Mouse (Mus musculus) lung, postnatal 0 days (tissue): ENCODE data around the gene Smco4. TPM values are rescaled to one million over a fixed set of nuclear protein-coding genes. Genes with fewer than 3 reads are reported as not detected.

Experiments
- ATAC-seq: fragments of 200-750 bp; cut with Nextera tagmentation; 2 replicates; pipeline ENCODE4 v1.8.0; 2017; ENCODE audit warnings: moderate library complexity
- DNase-seq: peaks from one replicate; pipeline ENCODE4 v3.0.0-alpha.2; 2016; ENCODE audit warnings: low spot score
- H3K27ac ChIP-seq: fragments of 300-500 bp; sonication (generic); 2 replicates; pipeline ENCODE4 v1.5.1; 2014; ENCODE audit warnings: antibody characterized with exemption, mild to moderate bottlenecking, low read length, mixed read lengths
- H3K27me3 ChIP-seq: fragments of 300-500 bp; sonication (generic); replicated peaks from 2 replicates; pipeline ENCODE4 v1.6.1; 2014; ENCODE audit warnings: low read length, mixed read lengths; ENCODE audit not compliant: insufficient read depth
- H3K36me3 ChIP-seq: fragments of 300-500 bp; sonication (generic); 2 replicates; pipeline ENCODE4 v1.6.1; 2014; ENCODE audit warnings: low read length, mixed read lengths; ENCODE audit not compliant: insufficient read depth
- H3K4me1 ChIP-seq: fragments of 300-500 bp; sonication (generic); 2 replicates; pipeline ENCODE4 v1.6.1; 2014; ENCODE audit warnings: antibody characterized with exemption, low read depth, low read length, mixed read lengths; ENCODE audit not compliant: insufficient read depth
- H3K4me2 ChIP-seq: fragments of 300-500 bp; sonication (generic); replicated peaks from 2 replicates; pipeline ENCODE4 v1.6.1; 2014; ENCODE audit warnings: low read depth, mild to moderate bottlenecking, low read length, moderate library complexity, mixed read lengths
- H3K4me3 ChIP-seq: fragments of 300-500 bp; sonication (generic); 2 replicates; pipeline ENCODE4 v1.5.1; 2014; ENCODE audit warnings: low read depth, low read length
- H3K9ac ChIP-seq: fragments of 300-500 bp; sonication (generic); replicated peaks from 2 replicates; pipeline ENCODE4 v1.6.1; 2014; ENCODE audit warnings: low read depth, mild to moderate bottlenecking
- H3K9me3 ChIP-seq: fragments of 300-500 bp; sonication (generic); 2 replicates; pipeline ENCODE4 v1.6.1; 2016; ENCODE audit warnings: low read length, mixed read lengths
- CTCF ChIP-seq: IDR thresholded peaks from 2 replicates; pipeline ENCODE4 v1.5.1; 2016; ENCODE audit warnings: antibody characterized with exemption, mild to moderate bottlenecking
- EP300 ChIP-seq: IDR thresholded peaks from 2 replicates; pipeline ENCODE4 v1.6.1; 2016; ENCODE audit warnings: antibody characterized with exemption, mild to moderate bottlenecking, control low read depth
- WGBS: fragments of 180-500 bp; shearing (Covaris S2); extraction: QIAGEN DNeasy Blood & Tissue Kit; methylation state at CpG from one replicate; pipeline ENCODE4 v1.1.7; 2014; 5-methylcytosine and 5-hydroxymethylcytosine counted together
- polyA plus RNA-seq: library from polyadenylated mRNA; unstranded; fragments of >200 nt; fragmentation: Nextera tagmentation; extraction: Ambion mirVana; gene quantifications from 2 replicates; pipeline ENCODE4 v1.2.1, GENCODE M21; 2015

Smco4 gene
- polyA plus RNA-seq, 1 experiment from 2014 or later: 3.8 TPM

GRCm38 (mm10) chr9:15495921-15496577 lies 2.8 kb downstream of the Smco4 start:
- DNase-seq: no peak
- no peak overlapping the region for H3K9ac ChIP-seq
- no peak overlapping the region for H3K4me2 ChIP-seq
- TF ChIP-seq CTCF: no peak
- TF ChIP-seq EP300: no peak
- H3K4me3 ChIP-seq: no peak overlapping the region
- ATAC-seq: no peak
- H3K27ac ChIP-seq: no peak overlapping the region
- H3K36me3 ChIP-seq: no peaks in the 10 kb centered on the region
- no peaks in the 10 kb centered on the region for H3K9me3 ChIP-seq
- WGBS: 44% methylated on average over 8 of the region's 8 CpGs
- peaks cover 15% of the 10 kb centered on the region; the same call in 1 of the 2 replicates for H3K4me1 ChIP-seq
- H3K27me3 ChIP-seq: no peaks in the 10 kb centered on the region

- ATAC-seq (no peak), DNase-seq (no peak)
- H3K36me3 ChIP-seq: no peaks in the 10 kb centered on the region
- no peak overlapping the region for H3K27ac ChIP-seq
- H3K4me2 ChIP-seq: no peak overlapping the region
- no peak overlapping the region for H3K4me3 ChIP-seq
- WGBS: 83% methylated on average over 5 of the region's 5 CpGs
- no peaks in the 10 kb centered on the region for H3K9me3 ChIP-seq
- H3K9ac ChIP-seq: no peak overlapping the region
- peaks cover 3% of the 10 kb centered on the region; the same call in 1 of the 2 replicates for H3K4me1 ChIP-seq
- TF ChIP-seq EP300: no peak
- TF ChIP-seq CTCF: no peak
- no peaks in the 10 kb centered on the region for H3K27me3 ChIP-seq
Observed at GRCm38 (mm10) chr9:15500025-15500424, 6.8 kb downstream of the Smco4 start.

- Histone ChIP-seq H3K4me3 (no peak overlapping the region), H3K27ac (no peak overlapping the region), H3K36me3 (no peaks in the 10 kb centered on the region), H3K9me3 (no peaks in the 10 kb centered on the region), H3K9ac (no peak overlapping the region), H3K4me1 (peaks cover 6% of the 10 kb centered on the region; the same call in 1 of the 2 replicates), H3K4me2 (no peak overlapping the region), H3K27me3 (no peaks in the 10 kb centered on the region)
- TF ChIP-seq EP300 (no peak), CTCF (no peak)
- WGBS: 78% methylated on average over 19 of the region's 19 CpGs
- DNase-seq: no peak
- ATAC-seq: no peak
Observed at GRCm38 (mm10) chr9:15501319-15502256, 8.4 kb downstream of the Smco4 start.

GRCm38 (mm10) chr9:15502476-15502875 lies 9.2 kb downstream of the Smco4 start:
- ATAC-seq (no peak), DNase-seq (no peak)
- WGBS: 77% methylated on average over 7 of the region's 7 CpGs
- Histone ChIP-seq H3K4me2 (no peak overlapping the region), H3K9ac (no peak overlapping the region), H3K36me3 (no peaks in the 10 kb centered on the region), H3K27ac (no peak overlapping the region), H3K27me3 (no peaks in the 10 kb centered on the region), H3K4me1 (peaks cover 8% of the 10 kb centered on the region; the same call in 1 of the 2 replicates), H3K9me3 (no peaks in the 10 kb centered on the region), H3K4me3 (no peak overlapping the region)
- TF ChIP-seq CTCF: no peak
- TF ChIP-seq EP300: no peak

GRCm38 (mm10) chr9:15503307-15503706 lies 10.1 kb downstream of the Smco4 start:
- TF ChIP-seq EP300 (no peak), CTCF (no peak)
- no peaks in the 10 kb centered on the region for H3K27me3 ChIP-seq
- H3K4me3 ChIP-seq: no peak overlapping the region
- ATAC-seq (no peak), DNase-seq (no peak)
- no peak overlapping the region for H3K4me2 ChIP-seq
- no peaks in the 10 kb centered on the region for H3K9me3 ChIP-seq
- no peak overlapping the region for H3K27ac ChIP-seq
- no peaks in the 10 kb centered on the region for H3K36me3 ChIP-seq
- WGBS: 68% methylated on average over 10 of the region's 10 CpGs
- no peak overlapping the region for H3K9ac ChIP-seq
- peaks cover 9% of the 10 kb centered on the region; the same call in 1 of the 2 replicates for H3K4me1 ChIP-seq

- TF ChIP-seq CTCF (no peak), EP300 (no peak)
- H3K9me3 ChIP-seq: no peaks in the 10 kb centered on the region
- no peak overlapping the region for H3K9ac ChIP-seq
- ATAC-seq (no peak), DNase-seq (no peak)
- no peak overlapping the region for H3K4me2 ChIP-seq
- no peaks in the 10 kb centered on the region for H3K27me3 ChIP-seq
- 40% methylated on average over 6 of the region's 6 CpGs for WGBS
- H3K4me3 ChIP-seq: no peak overlapping the region
- no peaks in the 10 kb centered on the region for H3K36me3 ChIP-seq
- H3K27ac ChIP-seq: no peak overlapping the region
- peaks cover 9% of the 10 kb centered on the region; the same call in 1 of the 2 replicates for H3K4me1 ChIP-seq
Observed at GRCm38 (mm10) chr9:15503827-15504226, 10.6 kb downstream of the Smco4 start.
